Mouse (Mus musculus) midbrain, embryonic 16.5 days (tissue): ENCODE measurements at regions not wholly inside any gene's neighbourhood (a gene's known extent, or its start where the extent isn't known, plus 50 kb on each side); places are given as distances from the start of the nearest gene placed in this dataset.

Source experiments
- ATAC-seq: fragments of 200-750 bp; cut with Nextera tagmentation; 2 replicates; pipeline ENCODE4 v1.8.0; 2017; ENCODE audit warnings: moderate TSS enrichment
- H3K27ac ChIP-seq: fragments of 300-500 bp; sonication (generic); 2 replicates; pipeline ENCODE4 v1.5.1; 2014; ENCODE audit warnings: mild to moderate bottlenecking, low read length, mixed read lengths
- H3K27me3 ChIP-seq: fragments of 300-500 bp; sonication (generic); 2 replicates; pipeline ENCODE4 v1.6.1; 2014; ENCODE audit warnings: low read depth, low read length, mixed read lengths; ENCODE audit not compliant: control insufficient read depth, insufficient read depth
- H3K36me3 ChIP-seq: fragments of 300-500 bp; sonication (generic); 2 replicates; pipeline ENCODE4 v1.6.1; 2014; ENCODE audit warnings: mild to moderate bottlenecking, low read length, moderate library complexity, mixed read lengths; ENCODE audit not compliant: control insufficient read depth, insufficient read depth
- H3K4me1 ChIP-seq: fragments of 300-500 bp; sonication (generic); 2 replicates; pipeline ENCODE4 v1.6.1; 2014; ENCODE audit warnings: mild to moderate bottlenecking, low read length, mixed read lengths; ENCODE audit not compliant: control insufficient read depth, insufficient read depth
- H3K4me2 ChIP-seq: fragments of 300-500 bp; sonication (generic); 2 replicates; pipeline ENCODE4 v1.6.1; 2014; ENCODE audit warnings: mild to moderate bottlenecking, low read length, mixed read lengths
- H3K4me3 ChIP-seq: fragments of 300-500 bp; sonication (generic); 2 replicates; pipeline ENCODE4 v1.5.1; 2014; ENCODE audit warnings: low read depth, mild to moderate bottlenecking, low read length, moderate library complexity, mixed read lengths
- H3K9ac ChIP-seq: fragments of 300-500 bp; sonication (generic); 2 replicates; pipeline ENCODE4 v1.6.1; 2014; ENCODE audit warnings: low read depth, low read length, mixed read lengths
- H3K9me3 ChIP-seq: fragments of 300-500 bp; sonication (generic); replicated peaks from 2 replicates; pipeline ENCODE4 v1.6.1; 2014; ENCODE audit warnings: mild to moderate bottlenecking, low read length, mixed read lengths; ENCODE audit not compliant: control insufficient read depth, poor library complexity, severe bottlenecking
- WGBS: fragments of 180-500 bp; shearing (Covaris S2); extraction: QIAGEN DNeasy Blood & Tissue Kit; methylation state at CpG from one replicate; pipeline ENCODE4 v1.1.7; 2014; 5-methylcytosine and 5-hydroxymethylcytosine counted together

DNA sequence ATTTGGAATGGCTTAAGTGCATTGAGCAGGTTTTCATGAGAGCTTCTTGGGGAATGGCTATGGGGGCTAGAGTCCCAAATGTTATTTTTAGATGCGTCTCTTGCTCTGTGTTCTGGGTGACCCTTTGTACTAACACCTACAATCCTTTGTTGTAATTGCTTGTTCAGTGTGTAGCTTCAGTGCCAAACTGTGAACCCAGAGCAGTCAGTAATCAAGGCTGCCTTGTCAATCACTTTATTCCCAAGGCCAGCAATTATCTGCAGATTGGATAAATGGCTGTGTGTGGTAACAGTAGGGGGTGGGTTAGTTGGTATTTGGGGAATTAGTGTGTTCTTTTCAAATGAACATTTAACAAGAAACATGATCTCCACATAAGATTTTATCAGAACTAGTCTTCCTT lies 390.4 kb downstream of the Poteg start:
- H3K4me1 ChIP-seq: 0 out of 2 replicates have a peak, but pooled peaks cover 3% of the 10 kb centered on the region
- no peak for ATAC-seq
- no peak overlapping the region for H3K27ac ChIP-seq
- no peak overlapping the region for H3K4me2 ChIP-seq
- H3K27me3 ChIP-seq: no peaks in the 10 kb centered on the region
- H3K9ac ChIP-seq: no peak overlapping the region
- 19% methylated on average over 1 of the region's 1 CpGs for WGBS
- no peak overlapping the region for H3K4me3 ChIP-seq
- H3K9me3 ChIP-seq: no peaks in the 10 kb centered on the region
- no peaks in the 10 kb centered on the region for H3K36me3 ChIP-seq

DNA sequence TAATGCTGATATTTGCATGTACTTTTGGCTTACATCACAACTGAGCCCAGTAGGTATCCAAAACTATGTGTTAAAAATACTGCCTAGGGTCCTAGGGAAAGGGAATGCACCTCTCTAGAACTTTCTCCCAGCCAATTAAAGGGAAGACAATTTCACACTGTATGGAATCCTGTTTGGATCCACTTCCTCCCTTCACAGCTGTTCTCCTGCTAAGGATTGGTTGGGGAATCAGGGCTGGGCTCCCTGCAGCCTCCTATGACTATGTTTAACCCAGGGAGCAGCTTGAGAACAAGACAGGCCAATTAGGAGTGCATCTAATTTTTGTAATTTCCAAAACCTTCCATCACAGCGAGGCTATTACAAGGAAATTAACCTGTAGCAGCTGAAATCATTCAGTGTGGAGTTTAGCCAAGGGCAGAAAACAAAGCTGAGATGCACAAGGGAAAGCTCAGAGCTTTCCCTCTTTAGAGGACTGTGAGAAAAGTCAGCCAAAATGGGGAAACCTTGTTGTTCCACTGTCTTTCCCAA lies 419.1 kb downstream of the Poteg start:
- Histone ChIP-seq H3K9me3 (no peaks in the 10 kb centered on the region), H3K27ac (no peak overlapping the region), H3K4me3 (no peak overlapping the region), H3K36me3 (no peaks in the 10 kb centered on the region), H3K27me3 (no peaks in the 10 kb centered on the region), H3K4me1 (no peaks in the 10 kb centered on the region), H3K4me2 (no peak overlapping the region), H3K9ac (no peak overlapping the region)
- 34% methylated on average over 1 of the region's 1 CpGs for WGBS
- no peak for ATAC-seq

DNA sequence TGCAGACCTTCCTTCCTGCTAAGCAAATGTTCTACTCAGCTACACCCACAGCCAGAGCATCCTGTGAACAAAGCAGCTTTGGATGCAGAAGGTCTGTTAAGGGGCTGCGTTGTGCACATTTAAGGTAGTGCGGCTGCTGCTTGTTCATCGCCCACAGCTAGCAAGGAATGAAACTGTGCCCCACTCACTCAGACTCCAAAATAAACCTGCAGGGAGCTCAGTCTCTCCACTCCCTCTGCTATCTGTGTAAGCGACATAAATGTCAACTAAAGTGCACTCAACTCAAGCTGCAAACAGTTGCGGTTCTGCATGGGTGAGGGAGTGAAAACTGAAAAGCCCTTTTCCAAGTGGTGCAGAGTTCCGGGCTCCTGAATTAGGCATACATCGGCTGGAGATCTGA lies 421.1 kb downstream of the Poteg start:
- H3K27me3 ChIP-seq: no peaks in the 10 kb centered on the region
- no peak overlapping the region for H3K4me2 ChIP-seq
- H3K4me3 ChIP-seq: no peak overlapping the region
- H3K9ac ChIP-seq: no peak overlapping the region
- no peaks in the 10 kb centered on the region for H3K36me3 ChIP-seq
- 91% methylated on average over 7 of the region's 7 CpGs for WGBS
- H3K27ac ChIP-seq: no peak overlapping the region
- H3K9me3 ChIP-seq: no peaks in the 10 kb centered on the region
- no peaks in the 10 kb centered on the region for H3K4me1 ChIP-seq
- no peak for ATAC-seq

DNA sequence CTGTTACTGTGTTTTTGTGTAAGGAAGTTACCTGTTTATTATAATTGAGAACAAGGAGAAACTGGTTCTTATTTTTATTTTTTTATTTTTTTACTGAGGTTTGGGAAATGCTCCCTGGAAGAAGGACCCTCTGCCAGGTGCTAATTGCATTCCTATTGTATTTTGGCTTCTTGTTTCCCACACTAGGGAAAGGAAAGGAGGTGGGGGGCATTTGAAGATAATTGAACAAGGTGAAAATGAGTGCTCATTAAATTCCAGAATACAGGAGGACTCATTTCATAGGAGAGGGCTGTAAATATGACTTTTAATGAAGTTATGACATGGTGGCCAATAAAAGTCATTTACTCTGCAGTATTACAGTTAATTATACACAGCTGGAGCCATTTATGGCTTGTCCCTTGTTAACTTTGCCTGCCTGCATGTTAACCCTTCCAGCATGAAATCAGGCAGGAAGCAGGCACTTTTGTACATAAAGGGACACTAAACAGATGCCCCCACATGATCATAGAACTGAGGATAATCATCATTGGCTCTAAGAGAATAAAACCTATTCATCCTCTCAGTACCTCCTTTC lies 430.3 kb downstream of the Poteg start:
- Histone ChIP-seq H3K9ac (no peak overlapping the region), H3K27ac (no peak overlapping the region), H3K9me3 (no peaks in the 10 kb centered on the region), H3K4me2 (no peak overlapping the region), H3K36me3 (no peaks in the 10 kb centered on the region), H3K4me3 (no peak overlapping the region), H3K4me1 (no peaks in the 10 kb centered on the region), H3K27me3 (no peaks in the 10 kb centered on the region)
- ATAC-seq: no peak

DNA sequence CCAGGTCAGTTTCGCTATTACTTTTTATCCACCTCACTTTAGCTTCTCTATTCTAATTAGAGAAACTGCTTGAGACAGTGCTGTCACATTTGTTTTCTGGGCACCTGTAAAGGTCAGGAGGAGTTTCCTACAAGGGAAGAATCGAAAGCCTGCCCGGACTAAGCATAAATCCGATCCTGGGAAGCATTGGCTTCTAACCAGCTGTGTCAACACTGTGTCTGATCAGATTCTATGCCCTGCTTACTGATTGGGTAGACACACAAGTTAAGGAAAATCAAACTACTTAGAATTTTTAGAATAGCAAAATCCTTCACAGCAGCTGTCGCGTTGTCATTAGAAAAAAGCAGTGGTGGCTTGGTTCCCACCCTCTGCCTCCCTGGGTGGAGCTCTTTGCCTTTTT lies 441.8 kb downstream of the Poteg start:
- no peaks in the 10 kb centered on the region for H3K27me3 ChIP-seq
- no peak overlapping the region for H3K4me3 ChIP-seq
- H3K36me3 ChIP-seq: no peaks in the 10 kb centered on the region
- WGBS: 80% methylated on average over 6 of the region's 6 CpGs
- H3K27ac ChIP-seq: no peak overlapping the region
- no peak for ATAC-seq
- H3K4me2 ChIP-seq: no peak overlapping the region
- no peaks in the 10 kb centered on the region for H3K9me3 ChIP-seq
- no peak overlapping the region for H3K9ac ChIP-seq
- no peaks in the 10 kb centered on the region for H3K4me1 ChIP-seq

DNA sequence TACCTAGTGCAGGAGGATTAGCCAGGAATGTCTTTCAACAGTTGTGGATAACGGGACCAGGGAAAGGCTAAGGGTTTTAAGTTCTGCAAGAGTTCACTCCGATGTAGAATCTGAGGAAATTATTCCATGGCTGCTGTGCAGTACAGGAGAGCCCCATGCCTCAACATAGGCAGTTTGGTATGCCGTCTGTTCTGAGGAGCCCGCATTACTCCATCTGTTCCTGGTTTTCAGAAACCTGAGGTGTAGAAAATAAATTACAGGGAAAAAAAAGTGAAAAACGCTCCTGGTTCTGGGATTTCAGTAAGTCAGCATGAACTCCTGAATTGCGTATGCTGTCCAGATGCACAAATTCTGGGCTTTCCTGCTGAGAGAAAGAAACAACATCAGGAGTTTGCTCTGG lies 446.9 kb downstream of the Poteg start:
- WGBS: 72% methylated on average over 6 of the region's 6 CpGs

DNA sequence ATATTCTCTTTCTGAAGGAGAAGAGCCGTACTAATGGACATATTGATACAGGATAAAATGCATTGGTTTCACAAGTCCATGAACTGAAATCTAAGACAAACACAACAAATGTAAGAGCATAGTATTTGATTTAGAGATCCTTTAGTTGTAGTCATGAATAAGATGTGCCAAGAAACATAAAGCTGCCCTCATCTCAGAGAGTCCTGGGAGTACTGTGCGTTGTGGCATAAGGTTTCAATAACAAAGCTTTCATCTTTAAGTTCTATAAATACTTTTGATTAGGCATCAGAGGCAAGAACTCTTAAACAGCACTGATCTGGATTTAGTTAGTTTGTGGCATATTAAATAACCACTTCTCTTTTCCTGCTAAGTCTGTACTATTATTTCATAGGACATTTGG lies 452.6 kb downstream of the Poteg start:
- Histone ChIP-seq H3K27ac (no peak overlapping the region), H3K36me3 (no peaks in the 10 kb centered on the region), H3K4me1 (no peaks in the 10 kb centered on the region), H3K9me3 (no peaks in the 10 kb centered on the region), H3K9ac (no peak overlapping the region), H3K4me3 (no peak overlapping the region), H3K27me3 (no peaks in the 10 kb centered on the region), H3K4me2 (no peak overlapping the region)
- WGBS: 89% methylated on average over 2 of the region's 2 CpGs
- ATAC-seq: no peak

More for the DNA sequence above, 446.9 kb downstream of the Poteg start:
- no peak overlapping the region for H3K4me2 ChIP-seq
- no peak overlapping the region for H3K4me3 ChIP-seq
- no peaks in the 10 kb centered on the region for H3K36me3 ChIP-seq
- no peaks in the 10 kb centered on the region for H3K27me3 ChIP-seq
- H3K27ac ChIP-seq: no peak overlapping the region
- no peak for ATAC-seq
- H3K4me1 ChIP-seq: no peaks in the 10 kb centered on the region
- H3K9me3 ChIP-seq: no peaks in the 10 kb centered on the region
- H3K9ac ChIP-seq: no peak overlapping the region

DNA sequence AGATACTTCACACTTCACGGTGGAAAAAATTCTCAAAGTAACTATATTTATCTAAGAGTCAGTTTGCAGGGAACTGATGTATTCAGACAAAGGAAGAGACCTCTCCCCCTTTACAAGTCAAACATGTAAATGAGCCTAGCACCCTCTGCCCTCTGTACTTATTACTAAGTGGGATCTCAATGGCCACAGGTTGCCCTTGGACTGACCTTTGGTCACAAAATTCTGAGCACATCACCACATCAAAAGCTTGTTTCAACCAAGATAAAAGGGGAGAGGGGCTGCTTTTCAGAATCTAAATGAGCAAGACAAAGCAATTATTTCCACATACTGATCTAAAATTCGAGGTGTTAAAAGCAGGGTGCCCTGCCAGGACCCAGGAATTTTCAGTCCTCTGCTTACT lies 456.3 kb downstream of the Poteg start:
- no peak overlapping the region for H3K27ac ChIP-seq
- H3K9ac ChIP-seq: no peak overlapping the region
- H3K4me3 ChIP-seq: no peak overlapping the region
- H3K4me1 ChIP-seq: no peaks in the 10 kb centered on the region
- no peak for ATAC-seq
- H3K4me2 ChIP-seq: no peak overlapping the region
- no peaks in the 10 kb centered on the region for H3K9me3 ChIP-seq
- H3K36me3 ChIP-seq: no peaks in the 10 kb centered on the region
- WGBS: 16% methylated on average over 2 of the region's 2 CpGs
- H3K27me3 ChIP-seq: no peaks in the 10 kb centered on the region

DNA sequence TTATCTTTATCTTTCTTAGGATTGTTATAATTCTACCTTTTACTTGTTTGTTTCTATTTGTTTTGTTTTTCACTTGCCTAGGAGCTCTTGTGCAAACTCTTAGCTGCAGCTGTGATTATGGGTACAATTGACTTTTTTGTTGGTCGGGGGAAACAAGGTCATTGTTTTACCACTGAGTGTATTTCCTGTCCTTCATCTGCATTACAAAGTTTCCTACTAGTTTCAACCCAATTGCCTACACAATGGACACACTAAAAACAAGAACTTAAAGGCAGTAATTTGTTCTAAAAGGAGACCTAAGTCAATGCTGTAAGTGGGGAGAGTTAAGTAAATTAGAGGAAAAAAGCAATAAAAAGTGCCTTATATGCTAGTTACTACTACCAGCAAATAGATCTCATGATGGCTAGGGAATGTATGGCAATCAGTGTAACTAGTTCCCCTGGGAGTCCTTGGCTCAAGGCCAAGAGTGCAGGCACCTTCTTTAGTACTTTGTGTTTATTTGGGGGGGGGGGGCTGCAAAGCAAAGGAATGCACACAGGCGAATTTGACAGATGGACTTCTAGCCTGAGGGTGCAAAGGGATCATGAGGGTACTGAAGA lies 462.0 kb downstream of the Poteg start:
- no peak overlapping the region for H3K27ac ChIP-seq
- no peak overlapping the region for H3K9ac ChIP-seq
- ATAC-seq: no peak
- H3K27me3 ChIP-seq: no peaks in the 10 kb centered on the region
- H3K36me3 ChIP-seq: no peaks in the 10 kb centered on the region
- 68% methylated on average over 2 of the region's 2 CpGs for WGBS
- H3K4me3 ChIP-seq: no peak overlapping the region
- H3K4me1 ChIP-seq: no peaks in the 10 kb centered on the region
- H3K4me2 ChIP-seq: no peak overlapping the region
- H3K9me3 ChIP-seq: no peaks in the 10 kb centered on the region
